Mouse (Mus musculus) Patski (cell line): ENCODE measurements around the gene Zfp704. TPM values are rescaled to one million over a fixed set of nuclear protein-coding genes. Genes with fewer than 3 reads are reported as not detected.
"Not testable (repeated sequence)": the region's sequence is repeated elsewhere in the genome, so short reads cannot be mapped to it uniquely, and the experiment has no call there.

ENCODE experiments used
- ATAC-seq: fragments of 100-300 bp; one replicate; pipeline ENCODE4 v1.8.0; 2021
- CTCF ChIA-PET: fragments of 350-600 bp; sonication (Branson Sonifier 250); formaldehyde crosslinking; loops from one replicate; lab custom pipeline; 2022; ENCODE audit warnings: inconsistent platforms; lab: Charles Lee
- POLR2A ChIA-PET: fragments of 350-600 bp; sonication (Branson Sonifier 250); formaldehyde crosslinking; loops from one replicate; lab custom pipeline; 2022; ENCODE audit warnings: antibody characterized with exemption, inconsistent platforms; lab: Charles Lee
- DNase-seq: peaks from one replicate; pipeline ENCODE4 v3.0.0-alpha.2; 2011; ENCODE audit warnings: low read depth, low spot score
- H3K27me3 ChIP-seq: fragments of 371-371 bp; one replicate; pipeline ENCODE4 v1.5.1; 2021
- CTCF ChIP-seq: fragments of 100-300 bp; IDR thresholded peaks from one replicate; pipeline ENCODE4 v1.5.1; 2021
- in situ Hi-C: fragments of 300-500 bp; cut with MboI; formaldehyde crosslinking; loops from 3 replicates; pipeline ENCODE4 v1.11.1; 2018; ENCODE audit warnings: low pct_unique_long_range_greater_than_20kb, mixed read lengths
- polyA plus RNA-seq: library from polyadenylated mRNA; unstranded; gene quantifications from one replicate; pipeline ENCODE4 v1.2.3, GENCODE M21; 2021

Gene Zfp704
- polyA plus RNA-seq, 1 experiment from 2014 or later = 24.8 TPM

- CTCF ChIA-PET = interaction anchor here (1.2 to 2.0 kb wide), 4 partner anchors 9 to 15 kb away, joined by 3 to 13 read pairs (median 6); no protein-coding TSS in a partner anchor
- POLR2A ChIA-PET = interaction anchor here (0.7 kb wide), 1 partner anchor 27 kb away, joined by 3 read pairs; no protein-coding TSS in a partner anchor
- DNase-seq (no peak), ATAC-seq (no peak)
- no peaks in the 10 kb centered on the region for H3K27me3 ChIP-seq
- in situ Hi-C loops = no loop called here
- no peak for TF ChIP-seq CTCF
These were observed 30.7 kb downstream of the Zfp704 start for GRCm38 (mm10) chr3:9579028-9579643.

- ChIA-PET CTCF (interaction anchor here (1.0 to 2.1 kb wide), 3 partner anchors 14 to 20 kb away, joined by 3 to 6 read pairs (median 4); no protein-coding TSS in a partner anchor), POLR2A (no interaction called here)
- no peak for TF ChIP-seq CTCF
- in situ Hi-C loops = no loop called here
- no peaks in the 10 kb centered on the region for H3K27me3 ChIP-seq
- no peak for DNase-seq
- no peak for ATAC-seq
These were observed 33.0 kb downstream of the Zfp704 start for GRCm38 (mm10) chr3:9576872-9577271.

- DNase-seq (no peak), ATAC-seq (no peak)
- H3K27me3 ChIP-seq = no peaks in the 10 kb centered on the region
- no peak for TF ChIP-seq CTCF
- in situ Hi-C loops = no loop called here
- POLR2A ChIA-PET = interaction anchor here (1.5 kb wide), 1 partner anchor 13 kb away, joined by 3 read pairs; no protein-coding TSS in a partner anchor
- CTCF ChIA-PET = interaction anchor here (0.9 to 2.2 kb wide), 4 partner anchors 9 to 61 kb away, joined by 3 to 7 read pairs (median 4); no protein-coding TSS in a partner anchor
These were observed 35.6 kb downstream of the Zfp704 start for GRCm38 (mm10) chr3:9574305-9574704.

- ATAC-seq (peak; percentile 88), DNase-seq (peak; percentile 98)
- ChIA-PET CTCF (interaction anchor here (0.9 to 1.3 kb wide), 4 partner anchors 10 to 107 kb away, joined by 3 to 5 read pairs (median 3); no protein-coding TSS in a partner anchor), POLR2A (no interaction called here)
- TF ChIP-seq CTCF = no peak
- in situ Hi-C loops = no loop called here
- no peaks in the 10 kb centered on the region for H3K27me3 ChIP-seq
These were observed 36.3 kb downstream of the Zfp704 start for GRCm38 (mm10) chr3:9573581-9573980.

- H3K27me3 ChIP-seq = no peaks in the 10 kb centered on the region
- DNase-seq (no peak), ATAC-seq (no peak)
- no peak for TF ChIP-seq CTCF
- in situ Hi-C loops = no loop called here
- POLR2A ChIA-PET = interaction anchor here (0.7 kb wide), 1 partner anchor 223 kb away, joined by 4 read pairs; no protein-coding TSS in a partner anchor
- CTCF ChIA-PET = interaction anchor here (1.6 kb wide), 2 partner anchors 10 to 36 kb away, joined by 3 to 4 read pairs; no protein-coding TSS in a partner anchor
These were observed 37.6 kb downstream of the Zfp704 start for GRCm38 (mm10) chr3:9572261-9572660.

- CTCF ChIA-PET = interaction anchor here (0.9 kb wide), 1 partner anchor 15 kb away, joined by 3 read pairs; no protein-coding TSS in a partner anchor
- DNase-seq = no peak
- POLR2A ChIA-PET = no interaction called here
These were observed 39.1 kb downstream of the Zfp704 start for GRCm38 (mm10) chr3:9570782-9571181.

GRCm38 (mm10) chr3:9569706-9570105, 40.2 kb downstream of the Zfp704 start:
- DNase-seq, in situ Hi-C loops, ATAC-seq, H3K27me3 ChIP-seq: not testable (repeated sequence)
- CTCF ChIA-PET = interaction anchor here (1.5 kb wide), 1 partner anchor 9 kb away, joined by 5 read pairs; no protein-coding TSS in a partner anchor
- POLR2A ChIA-PET = interaction anchor here (0.6 kb wide), 1 partner anchor 21 kb away, joined by 4 read pairs; no protein-coding TSS in a partner anchor

More at GRCm38 (mm10) chr3:9570782-9571181, 39.1 kb downstream of the Zfp704 start:
- in situ Hi-C loops = no loop called here
- no peak for TF ChIP-seq CTCF
- H3K27me3 ChIP-seq = no peaks in the 10 kb centered on the region
- no peak for ATAC-seq

GRCm38 (mm10) chr3:9568565-9569228, 41.2 kb downstream of the Zfp704 start:
- TF ChIP-seq CTCF = no peak
- CTCF ChIA-PET = interaction anchor here (1.0 to 1.5 kb wide), 2 partner anchors 10 to 15 kb away, joined by 3 to 5 read pairs; no protein-coding TSS in a partner anchor
- DNase-seq (no peak), ATAC-seq (no peak)
- in situ Hi-C loops = no loop called here
- no peaks in the 10 kb centered on the region for H3K27me3 ChIP-seq
- POLR2A ChIA-PET = interaction anchor here (0.7 to 1.4 kb wide), 2 partner anchors 11 to 216 kb away, joined by 3 read pairs; no protein-coding TSS in a partner anchor

- no peak for DNase-seq
These were observed 41.9 kb downstream of the Zfp704 start for GRCm38 (mm10) chr3:9567948-9568347.

GRCm38 (mm10) chr3:9566831-9567230, 43.1 kb downstream of the Zfp704 start:
- TF ChIP-seq CTCF = no peak
- CTCF ChIA-PET = interaction anchor here (0.7 to 1.0 kb wide), 4 partner anchors 13 to 20 kb away, joined by 3 read pairs; no protein-coding TSS in a partner anchor
- in situ Hi-C loops = no loop called here
- no peaks in the 10 kb centered on the region for H3K27me3 ChIP-seq
- POLR2A ChIA-PET = interaction anchor here (0.6 kb wide), 1 partner anchor 562 kb away, joined by 3 read pairs; no protein-coding TSS in a partner anchor
- ATAC-seq = no peak
- no peak for DNase-seq

More at GRCm38 (mm10) chr3:9567948-9568347, 41.9 kb downstream of the Zfp704 start:
- peak; percentile 41 for ATAC-seq
- POLR2A ChIA-PET = interaction anchor here (0.7 to 1.4 kb wide), 2 partner anchors 11 to 215 kb away, joined by 3 read pairs; no protein-coding TSS in a partner anchor
- TF ChIP-seq CTCF = no peak
- in situ Hi-C loops = no loop called here
- no peaks in the 10 kb centered on the region for H3K27me3 ChIP-seq
- CTCF ChIA-PET = interaction anchor here (1.0 kb wide), 2 partner anchors 14 to 19 kb away, joined by 3 read pairs; no protein-coding TSS in a partner anchor
